Comparison of ENCODE assay signal across 8 mouse cellular contexts in the genomic region with DNA sequence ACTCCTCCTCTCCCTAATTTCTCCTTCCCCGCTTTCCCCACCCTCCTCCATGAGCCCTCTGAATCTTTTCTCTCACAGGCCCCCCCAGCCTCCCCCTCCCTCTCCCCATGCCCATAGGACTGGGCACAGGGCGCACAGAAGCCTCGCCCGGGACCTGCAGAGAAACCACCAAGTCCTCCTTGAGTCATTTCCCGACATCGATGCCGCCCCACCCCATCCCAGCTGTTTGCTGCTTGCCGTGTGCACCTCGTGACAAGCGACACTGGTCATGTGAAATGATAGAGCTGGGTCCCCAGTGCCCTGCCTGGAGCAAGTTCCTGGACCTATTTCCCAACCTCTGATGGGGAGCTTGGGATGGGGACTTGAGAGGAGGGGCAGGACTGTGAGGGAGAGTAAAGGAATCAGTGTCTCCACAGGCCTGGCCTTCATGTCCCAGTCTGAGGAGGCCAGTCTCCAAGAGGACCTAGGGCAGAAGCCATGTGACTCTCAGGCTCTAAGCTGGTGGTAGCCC. TPM values are rescaled to one million over a fixed set of nuclear protein-coding genes. Genes with fewer than 3 reads are reported as not detected.
DNase-seq lines count a peak whose midpoint lies in the region; ATAC-seq and TF ChIP-seq lines count a peak whose summit lies in the region.
"Had no signal": no experiment of that assay in that cellular context is flagged by ENCODE, and none has a peak within 500 bp of the region (broad histone marks: within the 10 kb centered on the region; RNA-seq: fewer than 3 reads in every experiment).

No protein-coding gene starts in this region.

- peak overlapping the region; percentile 22; the same call in 1 of the 2 replicates for H3K4me2 ChIP-seq in hindbrain, embryonic 12.5 days (replicated peaks)
- peak overlapping the region; percentile 17; the same call in 1 of the 2 replicates for H3K4me2 ChIP-seq in lung, postnatal 0 days (replicated peaks; ENCODE audit: low read depth, low read length)
- no peak overlapping the region for H3K4me2 ChIP-seq in neural tube, embryonic 14.5 days (ENCODE audit: low read depth, low read length)

- 38% methylated on average over 10 of the region's 10 CpGs for WGBS in hindbrain, embryonic 12.5 days
- 53% methylated on average over 10 of the region's 10 CpGs for WGBS in lung, postnatal 0 days
- 42% methylated on average over 10 of the region's 10 CpGs for WGBS in neural tube, embryonic 14.5 days

- peak overlapping the region; percentile 84 for H3K27ac ChIP-seq in hindbrain, embryonic 12.5 days
- H3K27ac ChIP-seq in lung, postnatal 0 days (ENCODE audit: low read length) = peak overlapping the region; percentile 90
- H3K27ac ChIP-seq in neural tube, embryonic 14.5 days (ENCODE audit: low read depth, low read length) = peak overlapping the region; percentile 69

- peaks cover 31% of the 10 kb centered on the region for H3K4me1 ChIP-seq in hindbrain, embryonic 12.5 days
- peaks cover 29% of the 10 kb centered on the region; the same call in 1 of the 2 replicates for H3K4me1 ChIP-seq in lung, postnatal 0 days (ENCODE audit: insufficient read depth, low read depth, low read length)
- H3K4me1 ChIP-seq in neural tube, embryonic 14.5 days (ENCODE audit: control insufficient read depth, insufficient read depth, low read length) = peaks cover 25% of the 10 kb centered on the region

- no peak overlapping the region; the same call in 1 of the 2 replicates for H3K9ac ChIP-seq in hindbrain, embryonic 12.5 days
- H3K9ac ChIP-seq in lung, postnatal 0 days (replicated peaks; ENCODE audit: low read depth) = no peak overlapping the region
- H3K9ac ChIP-seq in neural tube, embryonic 14.5 days (replicated peaks; ENCODE audit: low read depth, low read length) = no peak overlapping the region

- H3K27me3 ChIP-seq in hindbrain, embryonic 12.5 days = no peaks in the 10 kb centered on the region; the same call in 1 of the 2 replicates
- H3K27me3 ChIP-seq in lung, postnatal 0 days (replicated peaks; ENCODE audit: insufficient read depth, low read length) = no peaks in the 10 kb centered on the region
- no peaks in the 10 kb centered on the region for H3K27me3 ChIP-seq in neural tube, embryonic 14.5 days (ENCODE audit: control insufficient read depth, insufficient read depth, low read length)

- no peaks in the 10 kb centered on the region for H3K9me3 ChIP-seq in hindbrain, embryonic 12.5 days (replicated peaks)
- no peaks in the 10 kb centered on the region for H3K9me3 ChIP-seq in lung, postnatal 0 days (ENCODE audit: low read length)
- H3K9me3 ChIP-seq in neural tube, embryonic 14.5 days (ENCODE audit: control insufficient read depth, low read length) = no peaks in the 10 kb centered on the region

- DNase-seq in gastrocnemius, adult 18-20 months (ENCODE audit: low spot score) = peak; percentile 85
- peak; percentile 80 for DNase-seq in lung, postnatal 0 days (ENCODE audit: low spot score)
- no peak for DNase-seq in cerebellum, adult 8-10 months

- no peaks in the 10 kb centered on the region for H3K36me3 ChIP-seq in hindbrain, embryonic 12.5 days
- 0 out of 2 replicates have a peak, but pooled peaks cover 7% of the 10 kb centered on the region for H3K36me3 ChIP-seq in lung, postnatal 0 days (ENCODE audit: insufficient read depth, low read length)
- H3K36me3 ChIP-seq in neural tube, embryonic 14.5 days (ENCODE audit: control insufficient read depth, insufficient read depth, low read length) = no peaks in the 10 kb centered on the region

- peak; percentile 54 for TF ChIP-seq EP300 in lung, postnatal 0 days (IDR thresholded peaks at IDR 0.05)

- ATAC-seq in CD4-positive, CD25-positive, alpha-beta regulatory T cell, adult 4 months = peak; percentile 65
- peak; percentile 71 for ATAC-seq in activated CD4-positive, CD25-positive, alpha-beta regulatory T cell, adult 4 months
- peak; percentile 48 for ATAC-seq in hindbrain, embryonic 12.5 days (ENCODE audit: low FRiP score)
- ATAC-seq in lung, postnatal 0 days = peak; percentile 57
- ATAC-seq in neural tube, embryonic 14.5 days (ENCODE audit: low read depth) = peak; percentile 54

- no peak overlapping the region for H3K4me3 ChIP-seq in hindbrain, embryonic 12.5 days
- no peak overlapping the region for H3K4me3 ChIP-seq in lung, postnatal 0 days (ENCODE audit: low read depth, low read length)
- no peak overlapping the region for H3K4me3 ChIP-seq in neural tube, embryonic 14.5 days (ENCODE audit: low read depth, low read length)
- H3K4me3 ChIP-seq: erythroblast, embryonic 14.5 days had no signal

- TF ChIP-seq CTCF in lung, postnatal 0 days (IDR thresholded peaks at IDR 0.05) = no peak

RNA-seq across cellular contexts. Expression of a gene that starts 53.4 kb away (rescaled TPM):
- polyA plus RNA-seq in CD4-positive, CD25-positive, alpha-beta regulatory T cell, adult 4 months (2017; shearing (Covaris generic)) = 100 to 1,000 TPM in 1 of 2 experiments, 10 to 100 TPM in 1; 77.3 to 195 TPM
- polyA plus RNA-seq in activated CD4-positive, CD25-positive, alpha-beta regulatory T cell, adult 4 months (2017; shearing (Covaris generic)) = 100 to 1,000 TPM in 1 of 2 experiments, 10 to 100 TPM in 1; 89.4 to 115 TPM
- 1 to 10 TPM; 6.8 to 7.3 TPM for total RNA-seq in gastrocnemius, adult 18-20 months (2021)
- polyA plus RNA-seq in hindbrain, embryonic 12.5 days (2016; fragmentation: Nextera tagmentation; extraction: Ambion mirVana) = 30.0 and 31.4 TPM in 2 replicates
- 28.5 and 28.6 TPM in 2 replicates for polyA plus RNA-seq in lung, postnatal 0 days (2015; fragmentation: Nextera tagmentation; extraction: Ambion mirVana)
- 34.4 and 38.3 TPM in 2 replicates for polyA plus RNA-seq in neural tube, embryonic 14.5 days (2014; fragmentation: Nextera tagmentation; extraction: Ambion mirVana)
